Mouse (Mus musculus) gastrocnemius, adult 18-20 months (tissue): ENCODE measurements around the gene Glra1. TPM values are rescaled to one million over a fixed set of nuclear protein-coding genes. Genes with fewer than 3 reads are reported as not detected.

Source experiments
- microRNA-seq: library from miRNA; unstranded; fragments of <30 nt; microRNA quantifications from one replicate; pipeline ENCODE4 v1.2.0, GENCODE M21; 2021
- total RNA-seq, 2 experiments: library from RNA; stranded (reverse); gene quantifications; 2 replicates each; pipeline ENCODE4 v1.2.3; 2021

The Glra1 gene
- total RNA-seq, 2 experiments from 2014 or later, result not detected

Small RNA genes within 50 kb of the gene (microRNA-seq; reads per million reads assigned to microRNA genes)
- not detected for gene Mir7652

Other genes with a start within 250 kb of the Glra1 start
- gene Sparc, start 185.0 kb downstream of the Glra1 start, total RNA-seq, result 100 to 1,000 TPM; 141 to 200 TPM
- gene Atox1, start 147.0 kb downstream of the Glra1 start, total RNA-seq, result 10 to 100 TPM; 38.2 to 40.3 TPM
- 10 to 100 TPM; 50.7 to 55.5 TPM for gene G3bp1, start 138.5 kb downstream of the Glra1 start, total RNA-seq